16 mouse cellular contexts compared by ENCODE assay signal in the genomic region with DNA sequence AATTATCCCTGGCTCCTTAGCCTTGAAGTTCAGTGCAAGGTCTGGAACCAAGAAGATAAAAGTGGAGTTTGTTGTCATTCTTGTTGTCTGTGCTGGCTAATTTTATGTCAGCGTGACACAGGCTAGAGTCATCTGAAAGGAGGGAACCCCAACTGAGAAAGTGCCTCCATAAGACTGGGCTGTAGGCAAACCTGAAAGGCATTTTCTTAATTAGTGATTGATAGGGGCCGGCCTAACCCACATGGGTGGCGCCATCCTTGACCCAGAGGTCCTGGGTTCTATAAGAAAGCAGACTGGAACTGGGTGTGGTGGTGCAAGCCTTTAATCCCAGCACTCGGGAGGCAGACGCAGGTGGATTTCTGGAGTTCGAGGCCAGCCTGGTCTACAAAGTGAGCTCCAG. TPM values are rescaled to one million over a fixed set of nuclear protein-coding genes. Genes with fewer than 3 reads are reported as not detected.
DNase-seq lines count a peak whose midpoint lies in the region; ATAC-seq and TF ChIP-seq lines count a peak whose summit lies in the region.
"Had no signal": no experiment of that assay in that cellular context is flagged by ENCODE, and none has a peak within 500 bp of the region (broad histone marks: within the 10 kb centered on the region; RNA-seq: fewer than 3 reads in every experiment).

No protein-coding gene starts in this region.

- no peak overlapping the region for H3K9ac ChIP-seq in heart, embryonic 11.5 days (ENCODE audit: low read depth, low read length)
- H3K9ac ChIP-seq in kidney, embryonic 14.5 days (ENCODE audit: low read depth, low read length), result no peak overlapping the region
- H3K9ac ChIP-seq in hindbrain, embryonic 11.5 days (ENCODE audit: low read depth, low read length), result no peak overlapping the region
- no peak overlapping the region for H3K9ac ChIP-seq in intestine, embryonic 16.5 days (ENCODE audit: low read depth, low read length)
- no peak overlapping the region for H3K9ac ChIP-seq in liver, postnatal 0 days (replicated peaks)
- H3K9ac ChIP-seq: kidney, embryonic 15.5 days; liver, embryonic 12.5 days had no signal

- no peak overlapping the region for H3K4me3 ChIP-seq in heart, embryonic 11.5 days (ENCODE audit: low read depth, low read length)
- H3K4me3 ChIP-seq in kidney, embryonic 14.5 days (ENCODE audit: low read length), result no peak overlapping the region
- H3K4me3 ChIP-seq in hindbrain, embryonic 11.5 days (ENCODE audit: low read depth, low read length), result no peak overlapping the region
- H3K4me3 ChIP-seq in intestine, embryonic 16.5 days (ENCODE audit: low read length), result no peak overlapping the region
- no peak overlapping the region for H3K4me3 ChIP-seq in liver, postnatal 0 days (ENCODE audit: low read depth, low read length)
- H3K4me3 ChIP-seq: kidney, embryonic 15.5 days; liver, embryonic 12.5 days had no signal

- TF ChIP-seq CTCF in liver, postnatal 0 days (IDR thresholded peaks at IDR 0.05; ENCODE audit: low read depth), result no peak

- no peaks in the 10 kb centered on the region for H3K27me3 ChIP-seq in heart, embryonic 11.5 days (ENCODE audit: control insufficient read depth, insufficient read depth, low read length)
- no peaks in the 10 kb centered on the region for H3K27me3 ChIP-seq in kidney, embryonic 14.5 days (ENCODE audit: control insufficient read depth, insufficient read depth, low read length)
- H3K27me3 ChIP-seq in hindbrain, embryonic 11.5 days (ENCODE audit: control insufficient read depth, insufficient read depth, low read length), result no peaks in the 10 kb centered on the region
- H3K27me3 ChIP-seq in intestine, embryonic 16.5 days (replicated peaks; ENCODE audit: control insufficient read depth, insufficient read depth, low read length), result no peaks in the 10 kb centered on the region
- H3K27me3 ChIP-seq in liver, postnatal 0 days (ENCODE audit: insufficient read depth, low read length), result no peaks in the 10 kb centered on the region
- H3K27me3 ChIP-seq: kidney, embryonic 15.5 days; liver, embryonic 12.5 days had no signal

- H3K4me1 ChIP-seq in heart, embryonic 11.5 days (ENCODE audit: control insufficient read depth, insufficient read depth, low read length), result peaks cover 20% of the 10 kb centered on the region
- H3K4me1 ChIP-seq in kidney, embryonic 14.5 days (ENCODE audit: control insufficient read depth, insufficient read depth, low read length), result peaks cover 7% of the 10 kb centered on the region; the same call in 1 of the 2 replicates
- H3K4me1 ChIP-seq in hindbrain, embryonic 11.5 days (replicated peaks; ENCODE audit: control insufficient read depth, insufficient read depth, low read length), result no peaks in the 10 kb centered on the region
- peaks cover 6% of the 10 kb centered on the region; the same call in 1 of the 2 replicates for H3K4me1 ChIP-seq in intestine, embryonic 16.5 days (ENCODE audit: control insufficient read depth, insufficient read depth, low read length)
- H3K4me1 ChIP-seq in liver, postnatal 0 days (ENCODE audit: insufficient read depth), result peaks cover 4% of the 10 kb centered on the region

- 84% methylated on average over 6 of the region's 6 CpGs for WGBS in heart, embryonic 11.5 days (ENCODE audit: insufficient replicate concordance)
- 89% methylated on average over 6 of the region's 6 CpGs for WGBS in kidney, embryonic 14.5 days
- WGBS in hindbrain, embryonic 11.5 days, result 83% methylated on average over 6 of the region's 6 CpGs
- 85% methylated on average over 6 of the region's 6 CpGs for WGBS in intestine, embryonic 16.5 days
- 87% methylated on average over 6 of the region's 6 CpGs for WGBS in liver, postnatal 0 days (ENCODE audit: insufficient replicate concordance)

- H3K4me2 ChIP-seq in heart, embryonic 11.5 days, result no peak overlapping the region
- no peak overlapping the region for H3K4me2 ChIP-seq in kidney, embryonic 14.5 days (replicated peaks; ENCODE audit: low read depth, low read length)
- H3K4me2 ChIP-seq in hindbrain, embryonic 11.5 days (replicated peaks; ENCODE audit: low read depth, low read length), result no peak overlapping the region
- H3K4me2 ChIP-seq in intestine, embryonic 16.5 days (ENCODE audit: low read depth, low read length), result no peak overlapping the region
- no peak overlapping the region for H3K4me2 ChIP-seq in liver, postnatal 0 days (ENCODE audit: low read depth, low read length)
- H3K4me2 ChIP-seq: kidney, embryonic 15.5 days; liver, embryonic 12.5 days had no signal

- H3K36me3 ChIP-seq in heart, embryonic 11.5 days (ENCODE audit: control insufficient read depth, insufficient read depth, low read length), result no peaks in the 10 kb centered on the region
- H3K36me3 ChIP-seq in kidney, embryonic 14.5 days (ENCODE audit: control insufficient read depth, insufficient read depth, low read length), result no peaks in the 10 kb centered on the region
- no peaks in the 10 kb centered on the region for H3K36me3 ChIP-seq in hindbrain, embryonic 11.5 days (ENCODE audit: control insufficient read depth, insufficient read depth, low read length)
- H3K36me3 ChIP-seq in intestine, embryonic 16.5 days (ENCODE audit: control insufficient read depth, insufficient read depth, low read length), result no peaks in the 10 kb centered on the region
- no peaks in the 10 kb centered on the region for H3K36me3 ChIP-seq in liver, postnatal 0 days (replicated peaks; ENCODE audit: insufficient read depth, low read length)
- H3K36me3 ChIP-seq: kidney, embryonic 15.5 days; liver, embryonic 12.5 days had no signal

- H3K27ac ChIP-seq in heart, embryonic 11.5 days (ENCODE audit: low read depth, low read length), result peak overlapping the region; percentile 2; the same call in 1 of the 2 replicates
- no peak overlapping the region for H3K27ac ChIP-seq in kidney, embryonic 14.5 days (ENCODE audit: low read depth, low read length)
- no peak overlapping the region for H3K27ac ChIP-seq in hindbrain, embryonic 11.5 days (ENCODE audit: low read depth, low read length)
- H3K27ac ChIP-seq in intestine, embryonic 16.5 days (ENCODE audit: low read length), result peak overlapping the region; percentile 25; the same call in 1 of the 2 replicates
- H3K27ac ChIP-seq in liver, postnatal 0 days (ENCODE audit: low read depth), result no peak overlapping the region
- H3K27ac ChIP-seq: kidney, embryonic 15.5 days; liver, embryonic 12.5 days had no signal

- DNase-seq in heart, postnatal 36 days, result no peak
- no peak for DNase-seq in kidney, adult 8-10 months
- no peak for DNase-seq in hindbrain, embryonic 11.5 days (ENCODE audit: low spot score)
- no peak for DNase-seq in liver, postnatal 0 days
- DNase-seq in frontal cortex, postnatal 36 days (ENCODE audit: low spot score in 2 of 2), result no peak
- DNase-seq: cerebellum, postnatal 14 days; layer of hippocampus, postnatal 36 days; right cerebral cortex, postnatal 25 days had no signal

- H3K9me3 ChIP-seq in heart, embryonic 11.5 days (replicated peaks; ENCODE audit: control insufficient read depth, low read length), result no peaks in the 10 kb centered on the region
- H3K9me3 ChIP-seq in kidney, embryonic 14.5 days (ENCODE audit: control insufficient read depth, low read length), result no peaks in the 10 kb centered on the region
- no peaks in the 10 kb centered on the region for H3K9me3 ChIP-seq in hindbrain, embryonic 11.5 days (ENCODE audit: control insufficient read depth, low read length)
- no peaks in the 10 kb centered on the region for H3K9me3 ChIP-seq in intestine, embryonic 16.5 days (ENCODE audit: control insufficient read depth, low read length)
- no peaks in the 10 kb centered on the region for H3K9me3 ChIP-seq in liver, postnatal 0 days (ENCODE audit: low read length)
- H3K9me3 ChIP-seq: kidney, embryonic 15.5 days; liver, embryonic 12.5 days had no signal

- ATAC-seq in heart, embryonic 11.5 days (replicated peaks; ENCODE audit: insufficient number of reproducible peaks, low FRiP score, low TSS enrichment), result no peak
- 0 out of 2 replicates have a peak, but pooled peaks have one; percentile 26 for ATAC-seq in kidney, embryonic 14.5 days (ENCODE audit: low FRiP score, low TSS enrichment)
- ATAC-seq in hindbrain, embryonic 11.5 days (ENCODE audit: low FRiP score), result peak; percentile 51; the same call in 1 of the 2 replicates
- no peak for ATAC-seq in intestine, embryonic 16.5 days
- ATAC-seq in liver, postnatal 0 days, result no peak
- ATAC-seq: liver, embryonic 12.5 days had no signal

- intact Hi-C loops in heart, postnatal 36 days (cut with DNase I), result no loop called here

- TF ChIP-seq EP300 in liver, postnatal 0 days (IDR thresholded peaks at IDR 0.05; ENCODE audit: low read depth), result no peak

RNA-seq across cellular contexts. Expression of a gene that starts 26.3 kb away (rescaled TPM):
- polyA plus RNA-seq in heart, embryonic 11.5 days (2014; fragmentation: Nextera tagmentation; extraction: Ambion mirVana), result 2.0 and 2.9 TPM in 2 replicates
- total RNA-seq in heart, postnatal 36 days (2021), result under 1 TPM in 1 of 2 experiments, not detected in 1; 0.08 TPM
- polyA plus RNA-seq in kidney, embryonic 14.5 days (2014; fragmentation: Nextera tagmentation; extraction: Ambion mirVana), result 0.13 and 0.23 TPM in 2 replicates
- polyA plus RNA-seq in hindbrain, embryonic 11.5 days (2014; fragmentation: Nextera tagmentation; extraction: Ambion mirVana), result 5.4 and 5.7 TPM in 2 replicates
- polyA plus RNA-seq in intestine, embryonic 16.5 days (2015; fragmentation: Nextera tagmentation; extraction: Ambion mirVana), result 4.3 and 4.4 TPM in 2 replicates
- 0.05 and 0.07 TPM in 2 replicates for polyA plus RNA-seq in liver, postnatal 0 days (2015; fragmentation: Nextera tagmentation; extraction: Ambion mirVana)
- total RNA-seq: megakaryocyte, adult 5-6 weeks; monocyte, adult 5-6 weeks had no signal
- polyA plus RNA-seq: C2C12 had no signal

Comparison
In these comparisons a context has a peak if more than half of its experiments do, and no peak if none do; other contexts are left out.
1. ATAC-seq: peak in kidney, embryonic 14.5 days (single experiment) and hindbrain, embryonic 11.5 days (single experiment); none in heart, embryonic 11.5 days (single experiment), intestine, embryonic 16.5 days (single experiment) and liver, postnatal 0 days (single experiment).
2. H3K27ac ChIP-seq: peak in heart, embryonic 11.5 days (single experiment) and intestine, embryonic 16.5 days (single experiment); none in kidney, embryonic 14.5 days (single experiment), hindbrain, embryonic 11.5 days (single experiment) and liver, postnatal 0 days (single experiment).